Mouse (Mus musculus): ENCODE data around the gene Etfb. TPM values are rescaled to one million over a fixed set of nuclear protein-coding genes. Genes with fewer than 3 reads are reported as not detected.
"Not testable (repeated sequence)": the region's sequence is repeated elsewhere in the genome, so short reads cannot be mapped to it uniquely, and the experiment has no call there.

The Etfb gene
- 331 and 333 TPM in 2 replicates for polyA plus RNA-seq (2015; fragmentation: Nextera tagmentation; extraction: Ambion mirVana)

DNA sequence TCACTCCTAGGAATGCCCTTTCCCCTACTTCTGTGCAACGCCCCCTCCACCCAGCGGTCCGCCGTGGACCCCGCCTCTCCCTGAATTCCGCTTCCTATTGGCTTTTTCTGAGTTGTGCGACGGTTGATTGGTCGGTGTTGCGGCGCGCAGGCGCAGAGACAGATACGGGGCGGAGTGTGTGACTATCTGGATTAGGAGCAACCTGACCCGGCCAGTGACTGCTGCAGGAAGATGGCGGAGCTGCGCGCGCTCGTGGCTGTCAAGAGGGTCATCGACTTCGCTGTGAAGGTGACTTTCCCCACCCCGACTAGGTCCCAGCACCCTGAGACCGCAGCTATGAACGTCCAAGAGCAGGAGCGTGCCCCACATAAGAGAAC, at the start of gene Etfb, which contains the start of gene Gm45233:
TSS of gene Etfb (plus strand) at position 167 of the 377 bp plus-strand sequence.
TSS of gene Gm45233 (plus strand) at position 212 of the 377 bp plus-strand sequence.
- peak; percentile 97 for ATAC-seq (ENCODE audit: borderline replicate concordance, extremely low read depth, low FRiP score, low TSS enrichment)
- no peaks in the 10 kb centered on the region for H3K27me3 ChIP-seq
- H3K4me2 ChIP-seq: peak within 1 kb of the TSS; percentile 84
- peak within 1 kb of the TSS; percentile 54 for H3K9ac ChIP-seq
- 0% methylated on average over 27 of the region's 27 CpGs for WGBS
- peak within 1 kb of the TSS; percentile 98 for H3K27ac ChIP-seq
- no peaks in the 10 kb centered on the region for H3K36me3 ChIP-seq
- peaks cover 19% of the 10 kb centered on the region for H3K4me1 ChIP-seq
- H3K4me3 ChIP-seq: peak within 1 kb of the TSS; percentile 54
- no peaks in the 10 kb centered on the region for H3K9me3 ChIP-seq

DNA sequence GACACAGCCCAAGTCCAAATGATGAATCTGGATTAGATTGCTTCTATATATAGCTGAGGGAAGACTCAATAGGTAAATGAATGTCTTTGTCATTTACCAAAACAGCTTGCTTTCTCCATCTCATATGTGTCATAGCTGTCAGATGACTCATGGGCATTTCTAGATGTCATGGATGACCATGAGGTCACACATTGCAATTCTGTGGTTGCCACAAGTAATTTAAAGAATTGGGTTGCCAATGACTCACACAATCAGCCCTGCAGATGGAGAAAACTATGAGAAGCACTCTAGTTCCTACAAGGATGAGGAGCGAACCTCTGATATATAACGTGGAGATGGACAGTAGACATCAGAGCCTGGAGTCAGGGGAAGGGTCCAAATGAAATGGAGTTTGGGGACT, 44.4 kb upstream of the Etfb start:
- no peak overlapping the region for H3K27ac ChIP-seq
- no peak overlapping the region for H3K4me3 ChIP-seq
- no peak overlapping the region for H3K9ac ChIP-seq
- no peaks in the 10 kb centered on the region for H3K9me3 ChIP-seq
- WGBS: 71% methylated on average over 2 of the region's 2 CpGs
- H3K4me2 ChIP-seq: no peak overlapping the region
- H3K27me3 ChIP-seq: no peaks in the 10 kb centered on the region
- H3K36me3 ChIP-seq: no peaks in the 10 kb centered on the region
- no peaks in the 10 kb centered on the region for H3K4me1 ChIP-seq
- no peak for ATAC-seq (ENCODE audit: borderline replicate concordance, extremely low read depth, low FRiP score, low TSS enrichment)

DNA sequence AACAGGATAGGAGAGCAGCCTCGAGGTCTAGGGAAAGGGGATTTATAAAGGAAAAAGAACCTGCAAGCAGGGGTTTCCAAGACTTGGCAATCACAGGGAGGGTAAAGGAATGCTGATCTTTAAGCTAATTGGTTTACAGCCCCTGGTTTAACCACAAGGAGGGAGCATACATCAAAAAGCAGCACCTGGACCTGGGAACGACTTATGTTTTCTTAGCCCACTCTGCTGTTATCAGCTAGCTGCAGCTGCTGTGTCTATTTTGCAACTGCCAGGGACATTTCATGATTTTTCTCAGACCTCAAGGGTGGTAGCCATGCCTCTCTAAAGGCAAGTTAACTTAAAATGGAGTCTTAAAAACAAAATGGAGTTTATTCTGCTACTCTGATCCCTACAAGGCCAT, 41.2 kb upstream of the Etfb start:
- no peaks in the 10 kb centered on the region for H3K4me1 ChIP-seq

DNA sequence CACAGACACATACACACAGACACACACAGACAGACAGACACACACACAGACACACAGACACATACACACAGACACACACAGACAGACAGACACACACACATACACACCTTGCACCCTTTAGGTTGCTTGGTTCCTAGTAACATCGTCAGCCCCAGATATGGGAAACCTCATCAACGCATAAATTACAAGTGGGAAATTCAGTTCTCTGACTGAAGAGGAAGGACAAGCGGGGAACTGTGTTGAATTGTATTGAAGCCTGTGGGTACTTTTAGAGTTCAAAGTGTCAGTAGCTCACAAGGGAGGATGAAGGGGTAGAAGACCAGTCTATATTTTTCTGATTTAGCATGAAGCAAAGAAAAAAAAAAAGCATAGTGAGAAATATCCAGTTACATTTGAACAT, 36.3 kb upstream of the Etfb start:
- H3K9me3 ChIP-seq: no peaks in the 10 kb centered on the region
- H3K27ac ChIP-seq: no peak overlapping the region
- H3K27me3 ChIP-seq: no peaks in the 10 kb centered on the region
- ATAC-seq (ENCODE audit: borderline replicate concordance, extremely low read depth, low FRiP score, low TSS enrichment): no peak
- WGBS: 75% methylated on average over 3 of the region's 3 CpGs
- no peak overlapping the region for H3K4me2 ChIP-seq
- H3K36me3 ChIP-seq: no peaks in the 10 kb centered on the region
- H3K4me1 ChIP-seq: no peaks in the 10 kb centered on the region
- no peak overlapping the region for H3K9ac ChIP-seq
- no peak overlapping the region for H3K4me3 ChIP-seq

More for the DNA sequence above, 41.2 kb upstream of the Etfb start:
- no peaks in the 10 kb centered on the region for H3K36me3 ChIP-seq
- H3K4me3 ChIP-seq: no peak overlapping the region
- H3K27me3 ChIP-seq: no peaks in the 10 kb centered on the region
- no peak for ATAC-seq (ENCODE audit: borderline replicate concordance, extremely low read depth, low FRiP score, low TSS enrichment)
- no peak overlapping the region for H3K4me2 ChIP-seq
- H3K9me3 ChIP-seq: no peaks in the 10 kb centered on the region
- no peak overlapping the region for H3K27ac ChIP-seq
- no peak overlapping the region for H3K9ac ChIP-seq
- 19% methylated on average over 2 of the region's 2 CpGs for WGBS

DNA sequence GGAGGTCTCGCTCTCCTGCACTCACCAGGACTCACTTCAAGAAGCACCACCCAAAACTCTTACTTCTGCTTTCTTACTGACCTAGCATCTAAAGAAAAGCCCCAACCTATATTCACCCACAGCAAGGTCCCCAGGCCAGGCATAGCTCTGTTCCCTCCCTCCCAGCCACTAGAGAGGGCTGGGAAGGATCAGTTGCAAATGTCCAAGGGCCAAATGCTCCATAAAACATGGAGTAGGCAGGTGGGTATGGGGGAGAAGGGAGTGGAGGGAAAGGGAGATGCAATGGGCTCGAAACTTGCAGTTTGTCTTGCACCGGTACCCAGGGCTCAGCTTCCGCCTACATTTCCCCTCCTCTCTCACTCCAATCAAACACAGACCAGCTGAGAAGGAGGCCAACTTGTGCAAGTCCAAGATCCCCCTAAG, 35.7 kb upstream of the Etfb start, which contains the start of gene Siglecg:
TSS of gene Siglecg (plus strand) at position 74 of the 423 bp plus-strand sequence.
- Histone ChIP-seq H3K9me3 (no peaks in the 10 kb centered on the region), H3K9ac (no peak within 1 kb of the TSS), H3K4me3 (no peak within 1 kb of the TSS), H3K27me3 (no peaks in the 10 kb centered on the region), H3K27ac (no peak within 1 kb of the TSS), H3K36me3 (no peaks in the 10 kb centered on the region), H3K4me2 (no peak within 1 kb of the TSS), H3K4me1 (no peaks in the 10 kb centered on the region)
- 69% methylated on average over 4 of the region's 4 CpGs for WGBS
- ATAC-seq (ENCODE audit: borderline replicate concordance, extremely low read depth, low FRiP score, low TSS enrichment): no peak

DNA sequence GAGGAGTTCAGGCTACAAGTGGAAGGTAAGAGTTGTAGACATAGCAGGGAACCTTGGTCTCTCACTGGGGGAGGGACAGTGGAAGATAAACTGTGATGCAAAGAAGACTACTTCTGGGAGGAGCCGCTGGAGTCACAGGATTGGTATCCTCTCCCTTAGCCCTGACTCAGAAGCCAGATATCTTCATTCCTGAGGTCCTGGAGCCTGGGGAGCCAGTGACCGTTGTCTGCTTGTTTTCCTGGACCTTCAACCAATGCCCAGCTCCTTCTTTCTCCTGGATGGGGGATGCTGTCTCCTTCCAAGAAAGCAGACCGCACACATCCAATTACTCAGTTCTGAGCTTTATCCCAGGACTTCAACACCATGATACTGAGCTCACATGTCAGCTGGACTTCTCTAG, 34.8 kb upstream of the Etfb start:
- no peaks in the 10 kb centered on the region for H3K27me3 ChIP-seq
- no peak for ATAC-seq (ENCODE audit: borderline replicate concordance, extremely low read depth, low FRiP score, low TSS enrichment)
- no peak overlapping the region for H3K4me3 ChIP-seq

DNA sequence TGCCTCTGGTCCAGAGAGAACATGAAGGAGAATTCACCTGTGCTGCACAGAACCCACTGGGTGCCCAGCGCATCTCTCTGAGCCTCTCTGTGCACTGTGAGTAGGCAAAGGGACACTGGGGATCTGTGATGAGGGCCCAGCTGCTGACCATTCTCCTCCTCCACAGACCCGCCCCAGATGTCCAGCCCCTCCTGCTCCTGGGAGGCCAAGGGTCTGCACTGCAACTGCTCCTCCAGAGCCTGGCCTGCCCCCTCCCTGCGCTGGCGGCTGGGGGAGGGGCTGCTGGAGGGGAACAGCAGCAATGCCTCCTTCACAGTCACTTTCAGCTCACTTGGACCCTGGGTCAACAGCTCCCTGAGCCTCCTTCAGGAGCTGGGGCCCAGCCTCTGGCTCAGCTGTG, 32.2 kb upstream of the Etfb start:
- H3K36me3 ChIP-seq; H3K9ac ChIP-seq; ATAC-seq (ENCODE audit: borderline replicate concordance, extremely low read depth, low FRiP score, low TSS enrichment); H3K4me1 ChIP-seq; H3K4me2 ChIP-seq; H3K9me3 ChIP-seq; H3K27ac ChIP-seq; H3K4me3 ChIP-seq; H3K27me3 ChIP-seq: not testable (repeated sequence)
- WGBS: 25% methylated on average over 4 of the region's 4 CpGs

More for the DNA sequence above, 34.8 kb upstream of the Etfb start:
- Histone ChIP-seq H3K36me3 (no peaks in the 10 kb centered on the region), H3K4me1 (no peaks in the 10 kb centered on the region), H3K4me2 (no peak overlapping the region), H3K27ac (no peak overlapping the region), H3K9ac (no peak overlapping the region), H3K9me3 (no peaks in the 10 kb centered on the region)
- WGBS: 65% methylated on average over 3 of the region's 3 CpGs

DNA sequence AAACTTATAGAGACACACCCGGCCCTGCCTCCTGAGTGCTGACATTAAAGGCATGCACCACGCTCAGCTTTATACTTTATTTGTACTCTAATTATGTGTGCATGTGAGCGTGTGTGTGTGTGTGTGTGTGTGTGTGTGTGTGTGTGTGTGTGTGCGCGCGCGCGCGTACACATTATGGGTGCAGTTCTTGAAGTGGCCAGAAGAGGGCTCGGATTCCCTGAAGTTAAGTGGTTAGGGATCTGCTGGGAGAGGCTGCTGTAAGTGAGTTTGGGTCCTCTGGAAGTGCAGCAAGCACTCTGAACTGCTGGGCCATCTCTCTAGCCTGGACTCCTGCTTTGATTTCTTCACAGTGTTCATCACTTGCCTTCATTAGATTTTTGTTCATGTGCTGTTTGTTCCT, 26.6 kb upstream of the Etfb start:
- Histone ChIP-seq H3K4me3 (no peak overlapping the region), H3K4me2 (no peak overlapping the region), H3K9me3 (no peaks in the 10 kb centered on the region), H3K36me3 (no peaks in the 10 kb centered on the region), H3K27ac (no peak overlapping the region), H3K9ac (no peak overlapping the region), H3K27me3 (no peaks in the 10 kb centered on the region), H3K4me1 (no peaks in the 10 kb centered on the region)
- ATAC-seq (ENCODE audit: borderline replicate concordance, extremely low read depth, low FRiP score, low TSS enrichment): no peak
- 84% methylated on average over 10 of the region's 10 CpGs for WGBS

DNA sequence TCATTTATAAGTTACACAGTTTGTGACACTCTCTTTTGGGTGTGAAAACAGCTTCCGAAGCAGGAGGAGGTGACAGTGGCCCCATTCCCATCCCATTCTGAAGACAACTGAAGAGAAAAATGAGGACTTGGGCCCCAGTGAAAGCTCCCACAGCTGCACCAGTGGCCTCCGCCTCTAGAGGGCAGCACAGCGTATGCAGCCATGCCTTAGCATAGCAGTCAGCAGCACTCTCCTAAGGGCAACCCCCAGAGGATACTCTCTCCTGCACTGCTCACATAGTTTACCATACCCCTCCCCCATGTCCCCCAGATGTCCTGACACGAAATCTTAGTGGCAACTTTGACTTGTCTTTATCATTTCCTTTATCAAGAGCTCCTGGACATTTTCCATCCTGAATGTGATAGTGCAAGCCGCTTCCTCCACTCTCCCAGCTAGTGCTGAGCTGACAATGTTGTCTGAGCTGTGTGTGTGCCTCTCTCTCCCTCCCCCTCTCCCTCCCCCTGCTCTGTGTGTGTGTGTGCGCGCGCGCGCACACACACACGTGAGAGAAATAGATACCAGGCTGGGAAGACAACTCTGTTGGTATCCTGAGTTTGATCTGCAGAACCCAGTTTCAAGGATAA, 20.8 kb upstream of the Etfb start:
- Histone ChIP-seq H3K4me1 (no peaks in the 10 kb centered on the region), H3K9ac (no peak overlapping the region), H3K4me3 (no peak overlapping the region), H3K9me3 (no peaks in the 10 kb centered on the region), H3K36me3 (no peaks in the 10 kb centered on the region), H3K27ac (no peak overlapping the region), H3K4me2 (peak overlapping the region; percentile 20; the same call in 1 of the 2 replicates), H3K27me3 (no peaks in the 10 kb centered on the region)
- peak; percentile 86 for ATAC-seq (ENCODE audit: borderline replicate concordance, extremely low read depth, low FRiP score, low TSS enrichment)
- 5% methylated on average over 11 of the region's 11 CpGs for whole genome bisulfite sequencing

DNA sequence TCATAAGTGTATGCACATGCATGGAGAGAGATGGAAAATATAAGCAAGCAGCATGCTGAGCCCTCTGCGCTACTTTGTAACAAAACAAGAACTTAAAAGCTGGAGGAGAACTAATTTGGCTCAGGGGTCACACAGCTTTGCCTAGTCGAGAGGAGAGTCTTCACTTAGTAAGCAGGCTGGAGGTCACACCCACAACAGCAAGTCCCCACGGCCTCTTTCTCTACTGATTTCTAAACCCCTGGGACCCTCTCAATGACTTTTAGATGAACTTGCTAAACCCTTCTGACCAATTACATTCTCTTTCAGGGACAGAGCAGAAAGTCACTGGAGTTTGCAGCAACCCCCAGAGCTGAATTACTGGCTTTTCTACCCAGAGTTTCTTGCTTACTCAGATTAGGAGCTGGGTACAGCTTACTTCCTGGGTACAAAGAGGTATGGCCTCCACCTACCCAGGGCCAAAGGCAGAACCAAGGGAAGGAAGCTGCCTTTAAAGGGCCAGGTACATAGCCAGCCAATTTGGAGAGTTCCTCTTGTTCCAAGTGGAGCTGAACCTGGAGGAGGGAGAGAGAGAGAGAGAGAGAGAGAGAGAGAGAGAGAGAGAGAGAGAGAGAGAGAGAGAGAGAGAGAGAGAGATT, 19.8 kb upstream of the Etfb start:
- Histone ChIP-seq H3K9me3 (no peaks in the 10 kb centered on the region), H3K27me3 (no peaks in the 10 kb centered on the region), H3K4me1 (no peaks in the 10 kb centered on the region), H3K4me3 (no peak overlapping the region), H3K36me3 (no peaks in the 10 kb centered on the region), H3K9ac (no peak overlapping the region), H3K27ac (no peak overlapping the region), H3K4me2 (no peak overlapping the region)
- WGBS: 60% methylated on average over 3 of the region's 3 CpGs
- ATAC-seq (ENCODE audit: borderline replicate concordance, extremely low read depth, low FRiP score, low TSS enrichment): no peak

DNA sequence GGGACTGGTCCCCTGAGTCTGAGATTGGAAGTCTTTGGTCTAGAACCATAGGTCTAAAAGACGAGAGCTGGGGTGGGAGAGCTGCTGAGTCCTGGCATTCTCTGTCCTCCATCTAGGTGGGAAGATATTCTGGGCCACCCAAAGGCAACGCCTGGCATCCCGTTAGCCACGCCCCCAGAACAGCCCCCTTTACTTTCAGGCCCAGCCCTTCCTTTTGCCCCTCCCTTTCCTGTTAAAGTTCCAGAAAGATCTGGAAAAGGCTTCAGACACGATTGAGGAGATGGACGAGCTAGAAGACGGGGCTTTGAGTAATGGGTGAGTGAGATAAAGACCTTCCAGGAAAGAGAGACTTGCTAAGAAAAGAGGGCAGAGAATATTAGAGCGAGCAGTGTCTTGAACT, 16.5 kb upstream of the Etfb start, which contains the start of gene Lim2:
TSS of gene Lim2 (plus strand) at position 265 of the 400 bp plus-strand sequence.
- Histone ChIP-seq H3K4me1 (no peaks in the 10 kb centered on the region), H3K9ac (no peak within 1 kb of the TSS), H3K9me3 (no peaks in the 10 kb centered on the region), H3K27me3 (no peaks in the 10 kb centered on the region), H3K27ac (no peak within 1 kb of the TSS), H3K36me3 (no peaks in the 10 kb centered on the region), H3K4me2 (no peak within 1 kb of the TSS), H3K4me3 (no peak within 1 kb of the TSS)
- ATAC-seq (ENCODE audit: borderline replicate concordance, extremely low read depth, low FRiP score, low TSS enrichment): no peak
- 75% methylated on average over 8 of the region's 8 CpGs for whole genome bisulfite sequencing

DNA sequence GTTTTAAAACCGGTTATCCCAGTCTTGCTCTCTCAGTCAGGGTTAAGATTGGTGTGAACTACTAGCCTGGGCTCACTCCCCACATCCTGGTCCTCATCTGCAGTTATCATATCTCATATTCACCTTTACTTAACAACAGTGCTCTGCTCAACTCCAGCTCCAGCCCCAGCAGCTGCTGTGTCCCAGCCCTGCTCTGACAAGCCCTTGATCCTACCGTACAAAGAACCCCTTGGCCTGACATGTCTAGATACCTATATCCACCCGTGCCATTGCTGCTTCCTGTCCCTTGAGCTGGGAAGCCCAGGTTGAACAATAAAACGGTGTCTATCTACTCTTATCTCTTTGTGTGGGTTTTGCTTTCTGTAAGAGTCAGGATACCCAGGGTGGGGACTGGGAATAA, 14.4 kb upstream of the Etfb start:
- Histone ChIP-seq H3K4me3 (no peak overlapping the region), H3K27ac (no peak overlapping the region), H3K9me3 (no peaks in the 10 kb centered on the region), H3K36me3 (no peaks in the 10 kb centered on the region), H3K4me2 (no peak overlapping the region), H3K4me1 (no peaks in the 10 kb centered on the region), H3K27me3 (no peaks in the 10 kb centered on the region), H3K9ac (no peak overlapping the region)
- 48% methylated on average over 4 of the region's 4 CpGs for whole genome bisulfite sequencing
- no peak for ATAC-seq (ENCODE audit: borderline replicate concordance, extremely low read depth, low FRiP score, low TSS enrichment)
